Mouse (Mus musculus): Measurements from ENCODE around the gene Slc19a1. TPM values are rescaled to one million over a fixed set of nuclear protein-coding genes. Genes with fewer than 3 reads are reported as not detected.

Gene Slc19a1
- polyA plus RNA-seq, 1 experiment from 2014 or later = 43.7 TPM

DNA sequence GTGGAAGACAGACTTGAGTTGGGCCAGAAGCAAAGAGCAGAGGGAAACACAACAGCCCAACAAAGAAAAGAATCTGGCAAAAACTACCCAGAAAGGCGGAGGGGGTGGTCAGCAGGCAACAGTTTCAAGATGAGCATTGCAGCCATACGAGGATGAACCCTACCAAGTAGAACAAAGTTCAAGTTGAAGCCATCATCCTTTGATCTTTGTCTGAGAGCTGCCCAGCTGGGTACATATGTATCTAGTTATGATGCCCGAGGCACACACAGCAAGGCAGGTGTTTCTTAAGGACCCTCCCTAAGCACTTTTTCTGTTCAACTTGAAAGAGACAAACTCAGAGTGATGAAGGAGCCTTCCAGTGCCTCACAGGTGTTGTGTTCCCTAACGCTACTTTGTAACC lies 67.7 kb downstream of the Slc19a1 start:
- peaks cover 22% of the 10 kb centered on the region for H3K4me1 ChIP-seq
- no peak overlapping the region for H3K4me3 ChIP-seq (replicated peaks)
- no peaks in the 10 kb centered on the region for H3K9me3 ChIP-seq (replicated peaks)
- WGBS = 82% methylated on average over 4 of the region's 4 CpGs
- H3K27me3 ChIP-seq = no peaks in the 10 kb centered on the region
- no peak overlapping the region for H3K9ac ChIP-seq
- H3K4me2 ChIP-seq = no peak overlapping the region
- ATAC-seq (replicated peaks; ENCODE audit: low FRiP score) = no peak
- H3K27ac ChIP-seq = no peak overlapping the region
- peaks cover 16% of the 10 kb centered on the region for H3K36me3 ChIP-seq

GRCm38 (mm10) chr10:77103689-77104088 lies 71.6 kb downstream of the Slc19a1 start:
- 27% methylated on average over 8 of the region's 8 CpGs for WGBS
- H3K4me2 ChIP-seq = no peak overlapping the region
- H3K4me1 ChIP-seq = peaks cover 20% of the 10 kb centered on the region
- H3K9me3 ChIP-seq (replicated peaks) = no peaks in the 10 kb centered on the region
- no peak for ATAC-seq (replicated peaks; ENCODE audit: low FRiP score)
- H3K27me3 ChIP-seq = no peaks in the 10 kb centered on the region
- H3K9ac ChIP-seq = no peak overlapping the region
- H3K36me3 ChIP-seq = no peaks in the 10 kb centered on the region; the same call in 1 of the 2 replicates
- no peak overlapping the region for H3K27ac ChIP-seq
- H3K4me3 ChIP-seq (replicated peaks) = no peak overlapping the region

DNA sequence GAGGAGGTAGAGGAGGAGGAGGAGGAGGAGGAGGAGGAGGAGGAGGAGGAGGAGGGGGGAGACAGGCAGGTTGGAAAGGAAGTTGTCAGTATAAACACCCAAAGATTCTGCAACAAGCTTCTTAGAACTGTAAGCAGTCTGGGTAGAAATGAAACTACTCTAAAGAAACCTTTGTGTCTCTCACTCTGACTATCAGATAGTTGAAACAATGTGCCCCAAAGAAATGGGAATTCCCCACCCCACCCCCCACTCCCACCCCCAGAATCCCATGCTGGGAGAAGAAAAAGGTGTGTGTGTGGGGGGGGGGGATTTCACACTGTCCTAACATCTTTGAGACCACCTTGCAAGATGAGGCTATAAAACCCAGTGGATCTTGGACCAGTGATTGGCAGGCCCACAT lies 72.3 kb downstream of the Slc19a1 start:
- Histone ChIP-seq H3K27me3 (no peaks in the 10 kb centered on the region), H3K9ac (no peak overlapping the region), H3K4me1 (peaks cover 23% of the 10 kb centered on the region), H3K4me3 (replicated peaks) (no peak overlapping the region), H3K27ac (no peak overlapping the region), H3K9me3 (replicated peaks) (no peaks in the 10 kb centered on the region), H3K36me3 (no peaks in the 10 kb centered on the region; the same call in 1 of the 2 replicates), H3K4me2 (no peak overlapping the region)
- no peak for ATAC-seq (replicated peaks; ENCODE audit: low FRiP score)

DNA sequence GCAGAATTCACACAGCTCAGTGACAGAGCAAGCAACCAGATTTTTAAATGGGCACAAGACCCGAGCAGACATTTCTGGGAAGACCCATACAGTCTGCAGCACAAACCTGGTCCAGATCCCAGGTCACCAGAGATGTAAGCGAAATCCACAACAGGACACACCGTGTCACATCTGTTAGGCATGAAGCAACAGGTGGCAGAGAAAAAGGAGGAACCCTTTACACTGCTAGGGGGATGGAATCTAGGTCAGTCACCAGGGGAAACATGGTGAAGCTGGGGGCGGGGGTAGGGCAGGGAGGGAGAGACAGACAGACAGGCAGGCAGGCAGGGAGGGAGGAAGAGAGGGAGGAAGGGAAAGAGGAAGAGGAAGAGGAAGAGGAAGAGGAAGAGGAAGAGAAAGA lies 76.1 kb downstream of the Slc19a1 start:
- H3K27ac ChIP-seq = peak overlapping the region; percentile 51
- H3K4me1 ChIP-seq = peaks cover 57% of the 10 kb centered on the region
- no peak overlapping the region for H3K4me2 ChIP-seq
- no peak for ATAC-seq (replicated peaks; ENCODE audit: low FRiP score)
- no peak overlapping the region for H3K9ac ChIP-seq
- WGBS = 75% methylated on average over 4 of the region's 4 CpGs
- H3K27me3 ChIP-seq = no peaks in the 10 kb centered on the region
- H3K36me3 ChIP-seq = no peaks in the 10 kb centered on the region; the same call in 1 of the 2 replicates
- H3K9me3 ChIP-seq (replicated peaks) = no peaks in the 10 kb centered on the region
- no peak overlapping the region for H3K4me3 ChIP-seq (replicated peaks)

DNA sequence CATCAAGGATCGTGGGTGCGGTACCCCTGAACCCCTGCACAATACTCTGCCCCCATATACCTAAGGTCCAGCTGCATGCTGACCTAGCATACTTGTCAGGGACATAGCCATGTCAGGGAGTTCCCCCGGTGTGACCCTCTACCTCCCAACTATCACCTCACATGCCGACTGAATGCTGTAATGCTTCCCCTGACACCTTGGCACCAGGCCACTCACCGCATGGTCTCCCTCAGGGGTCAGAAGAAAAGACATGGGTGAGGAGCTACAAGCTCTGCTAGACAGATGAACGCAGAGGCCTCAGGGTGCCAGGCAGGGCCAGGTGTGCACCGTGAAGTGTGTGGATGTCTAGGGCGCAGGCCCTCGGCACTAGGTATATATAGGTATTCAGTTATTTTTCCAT lies 78.0 kb downstream of the Slc19a1 start:
- Histone ChIP-seq H3K9me3 (replicated peaks) (no peaks in the 10 kb centered on the region), H3K4me3 (replicated peaks) (no peak overlapping the region), H3K27ac (peak overlapping the region; percentile 86), H3K36me3 (no peaks in the 10 kb centered on the region; the same call in 1 of the 2 replicates), H3K9ac (no peak overlapping the region), H3K27me3 (no peaks in the 10 kb centered on the region), H3K4me2 (peak overlapping the region; percentile 54), H3K4me1 (peaks cover 72% of the 10 kb centered on the region)
- 66% methylated on average over 9 of the region's 9 CpGs for WGBS
- ATAC-seq (replicated peaks; ENCODE audit: low FRiP score) = peak; percentile 28; the same call in 1 of the 2 replicates

Other genes with a start within 250 kb of the Slc19a1 start
- gene Pcbp3, start 70.4 kb upstream of the Slc19a1 start, polyA plus RNA-seq (2015; fragmentation: Nextera tagmentation; extraction: Ambion mirVana) = 45.4 and 53.0 TPM in 2 replicates
- 195 and 206 TPM in 2 replicates for gene Col18a1, start 134.3 kb downstream of the Slc19a1 start, polyA plus RNA-seq (2015; fragmentation: Nextera tagmentation; extraction: Ambion mirVana)
- 118 and 134 TPM in 2 replicates for gene Pofut2, start 227.0 kb downstream of the Slc19a1 start, polyA plus RNA-seq (2015; fragmentation: Nextera tagmentation; extraction: Ambion mirVana)